Mouse (Mus musculus) inflammation-experienced regulatory T-cells, adult 6 months (primary cell): ENCODE results near the gene Pabpc4. TPM values are rescaled to one million over a fixed set of nuclear protein-coding genes. Genes with fewer than 3 reads are reported as not detected.
A peak's percentile ranks its signal among the peaks of the same experiment; 100 is the strongest.
"Not testable (repeated sequence)": the region's sequence is repeated elsewhere in the genome, so short reads cannot be mapped to it uniquely, and the experiment has no call there.

Experiments used
- ATAC-seq: one replicate; pipeline ENCODE4 v1.8.0; 2017
- polyA plus RNA-seq, 3 experiments: library from polyadenylated mRNA; unstranded; fragments of 100-300 nt; shearing (Covaris generic); gene quantifications; one replicate each; pipeline ENCODE4 v1.2.1; 2017

Gene Pabpc4
- polyA plus RNA-seq, 3 experiments from 2014 or later, result 13.5 to 18.7 (median 14.7) TPM

DNA sequence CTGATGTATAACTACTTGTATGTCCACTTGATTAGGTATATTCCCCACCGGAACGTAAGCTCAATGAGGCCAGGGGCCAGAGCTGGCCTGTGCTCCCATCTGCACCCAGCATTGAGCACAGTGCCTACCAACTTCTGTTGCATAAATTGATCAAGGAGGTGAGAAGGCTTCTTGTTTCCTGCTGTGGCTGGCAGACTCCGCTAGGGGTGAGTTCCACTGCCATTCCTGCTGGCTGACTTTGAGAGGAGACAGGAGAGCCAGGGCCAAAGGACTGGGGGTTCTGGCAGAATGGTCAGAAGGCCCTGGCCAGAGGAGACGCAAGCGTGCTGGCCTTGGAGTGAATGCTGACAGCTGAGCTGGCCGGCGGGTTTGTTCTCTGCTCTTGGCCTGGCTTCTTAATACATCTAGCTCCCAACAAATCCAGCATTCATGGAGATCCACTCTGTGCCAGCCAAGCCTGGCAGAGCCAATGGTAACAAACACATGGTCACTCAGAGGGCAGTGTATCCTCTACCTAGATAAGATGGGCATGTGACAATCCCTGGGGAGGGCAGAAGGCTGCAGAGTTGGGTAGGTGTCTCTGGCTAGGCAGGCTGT is 13.1 kb upstream of the Pabpc4 start:
- ATAC-seq, result no peak

DNA sequence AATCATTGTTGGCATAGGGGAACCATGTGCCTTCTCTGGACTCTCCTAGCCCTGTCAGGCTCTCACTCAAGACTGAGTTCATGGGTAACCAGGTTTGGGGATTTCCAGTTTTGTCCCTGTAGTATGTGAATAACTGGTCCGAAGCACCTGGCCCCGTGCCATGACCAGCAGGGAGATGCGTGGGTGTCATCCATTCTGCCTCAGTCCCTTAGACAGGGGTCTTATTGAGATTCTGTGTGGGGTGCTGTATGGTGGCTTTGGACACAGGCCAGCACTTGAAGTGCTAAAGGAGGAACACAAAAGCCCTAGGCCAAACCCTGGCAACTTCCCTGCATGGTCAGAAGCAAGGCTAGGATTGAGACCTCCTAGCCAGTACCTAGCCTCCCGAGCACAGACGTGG is 9.9 kb upstream of the Pabpc4 start:
- ATAC-seq, result no peak

DNA sequence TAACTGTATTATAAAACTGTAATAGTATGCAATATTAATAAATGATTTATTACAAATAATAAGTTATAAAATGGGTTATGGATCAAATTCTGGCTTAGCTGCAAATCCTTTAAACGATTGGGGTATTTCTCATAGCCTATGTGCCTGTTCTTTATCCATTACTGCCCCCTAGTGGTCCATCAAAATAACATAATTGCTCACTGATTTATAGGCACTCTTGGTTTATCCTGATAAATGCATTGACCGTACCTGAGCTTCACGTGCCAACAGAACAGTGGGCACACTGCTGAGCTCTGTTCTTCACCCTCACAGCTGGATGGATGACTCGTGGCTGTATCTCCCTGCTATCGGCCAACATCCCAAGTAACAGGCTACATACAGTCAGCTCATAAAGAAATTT is 7.5 kb upstream of the Pabpc4 start:
- no peak for ATAC-seq

DNA sequence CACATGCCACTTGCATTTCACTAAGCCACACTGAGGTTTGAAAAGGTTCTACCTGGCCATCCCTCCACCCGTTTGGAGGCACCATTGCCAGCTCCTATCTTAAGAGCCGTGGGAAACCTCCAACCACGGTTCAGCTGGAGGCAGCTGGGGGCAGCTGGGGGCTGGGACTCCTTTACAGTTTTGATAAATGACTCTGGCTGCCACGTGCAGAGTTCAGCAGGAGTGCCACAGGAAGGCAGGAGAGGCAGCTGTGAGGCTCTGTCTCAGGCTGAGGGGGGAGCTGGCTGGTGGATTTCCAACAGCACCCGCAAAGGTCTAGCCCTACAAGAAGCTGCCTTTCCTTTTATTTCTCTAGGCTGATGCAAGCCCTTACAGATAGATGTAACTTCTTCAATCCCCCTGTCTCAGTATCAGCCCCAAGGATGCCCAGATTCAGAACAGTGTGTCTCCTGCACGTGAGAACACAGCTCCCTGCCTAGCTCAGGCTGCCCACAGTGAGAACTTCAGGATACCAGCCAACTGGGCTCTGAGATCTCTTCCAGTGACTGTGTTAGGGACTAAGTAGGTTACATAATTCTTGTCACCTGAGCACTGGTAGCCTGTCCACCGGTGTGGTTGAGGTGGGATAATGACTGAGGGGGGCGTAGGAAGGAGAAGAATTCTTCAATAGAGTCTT is 1.9 kb upstream of the Pabpc4 start:
- no peak for ATAC-seq

DNA sequence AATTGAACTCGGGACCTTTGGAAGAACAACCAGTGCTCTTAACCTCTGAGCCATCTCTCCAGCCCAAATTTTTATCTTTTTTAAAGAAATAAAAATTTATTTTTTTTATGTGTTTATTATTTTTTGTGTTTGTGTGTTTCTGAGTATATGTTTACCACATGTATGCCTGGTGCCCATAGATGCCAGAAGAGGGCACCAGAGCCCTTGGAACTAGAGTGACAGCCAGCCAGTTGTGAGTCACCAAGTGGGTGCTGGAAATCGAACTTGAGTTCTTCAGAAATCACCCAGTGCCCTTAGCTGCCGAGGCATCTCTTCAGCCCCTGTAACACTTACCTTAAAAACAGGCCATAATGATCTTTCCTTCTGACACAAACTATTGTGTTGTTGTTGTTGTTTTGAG is 8.9 kb downstream of the Pabpc4 start:
- no peak for ATAC-seq

DNA sequence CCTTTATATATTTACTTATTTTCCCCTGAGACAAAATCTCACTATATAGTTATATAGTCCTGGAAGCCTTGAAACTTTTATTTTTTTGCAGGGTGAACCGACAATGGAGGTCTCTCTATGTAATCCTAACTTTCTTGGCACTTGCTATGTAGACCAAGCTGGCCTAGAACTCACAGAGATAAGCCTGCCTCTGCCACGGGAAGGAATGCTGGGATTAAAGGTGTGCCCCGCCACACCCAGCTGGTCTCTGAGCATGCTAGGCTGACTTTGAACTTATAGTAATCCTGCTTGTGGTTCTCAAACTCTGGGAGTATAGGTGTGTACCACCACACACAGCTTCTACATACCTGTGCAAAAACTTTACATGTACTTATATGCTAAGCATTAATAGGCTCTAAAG is 18.0 kb downstream of the Pabpc4 start:
- no peak for ATAC-seq

DNA sequence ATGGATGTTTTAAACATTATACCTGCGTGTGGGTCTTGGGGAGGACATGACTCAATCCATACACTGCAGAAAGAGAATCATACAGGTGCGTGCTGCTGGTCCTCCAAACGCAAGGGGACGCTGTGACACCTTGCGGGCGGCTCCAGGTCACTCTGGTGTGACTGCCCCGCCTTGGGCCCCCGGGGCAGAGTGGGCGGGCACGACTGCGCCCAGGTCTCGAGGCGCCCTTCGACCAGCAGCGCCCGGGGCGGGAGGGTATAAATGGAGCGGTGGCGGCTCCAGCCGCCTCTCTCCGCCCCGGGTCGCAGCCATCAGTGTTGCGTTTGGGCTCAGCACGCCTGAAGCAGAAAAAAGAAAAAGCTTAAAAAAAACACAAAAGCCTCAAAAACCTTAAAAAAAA is 20.3 kb downstream of the Pabpc4 start:
- peak; percentile 88 for ATAC-seq

DNA sequence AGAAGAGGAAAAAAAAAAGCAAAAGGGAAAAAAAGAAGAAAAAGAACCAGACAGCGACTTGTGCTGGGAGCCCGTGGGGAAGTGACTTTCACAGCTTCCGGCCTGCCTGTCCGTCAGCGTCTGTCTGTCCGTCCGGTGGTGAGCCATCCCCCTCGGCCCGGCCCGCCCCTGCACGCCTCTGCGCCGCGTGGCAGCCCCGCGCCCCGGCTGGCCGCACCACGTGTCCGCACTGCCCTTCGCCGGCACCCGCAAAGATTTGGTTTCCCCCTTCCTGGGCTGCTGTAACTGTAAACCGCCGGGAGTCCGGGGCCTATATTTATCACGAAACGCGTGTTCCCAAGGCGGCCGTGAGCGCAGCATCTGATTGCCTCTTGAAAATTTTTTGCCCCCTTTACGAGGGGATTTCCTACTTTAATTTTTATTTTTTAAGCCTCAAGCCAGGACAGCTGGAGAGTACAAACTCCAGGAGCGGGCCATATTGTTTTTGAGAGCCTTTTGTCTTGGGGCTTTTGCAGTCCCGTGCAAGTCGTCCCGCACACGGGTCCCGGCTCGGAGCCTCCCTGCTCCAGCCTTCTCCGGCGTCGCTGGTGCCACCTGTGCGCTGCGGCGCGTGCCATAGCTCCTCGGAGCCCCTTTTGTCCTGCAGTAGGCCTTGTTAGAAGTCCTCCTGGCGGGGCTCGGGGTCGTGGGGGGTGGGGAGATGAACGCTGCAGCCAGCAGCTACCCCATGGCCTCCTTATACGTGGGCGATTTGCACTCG is 20.9 kb downstream of the Pabpc4 start:
- peak; percentile 44 for ATAC-seq

DNA sequence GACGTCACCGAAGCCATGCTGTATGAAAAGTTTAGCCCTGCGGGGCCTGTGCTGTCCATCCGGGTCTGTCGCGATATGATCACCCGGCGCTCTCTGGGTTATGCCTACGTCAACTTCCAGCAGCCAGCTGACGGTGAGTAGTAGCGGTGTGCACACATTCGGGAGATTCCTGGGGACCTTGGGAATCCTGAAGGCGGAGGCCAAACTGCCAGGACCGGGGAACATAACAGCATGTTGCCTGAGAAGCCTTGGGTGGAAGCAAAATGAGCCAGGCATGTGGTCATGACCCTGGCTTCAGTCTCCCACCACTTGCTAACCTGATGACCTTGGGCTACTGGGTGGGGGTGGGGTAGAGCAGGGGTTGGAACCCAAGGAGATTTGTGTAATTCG is 21.5 kb downstream of the Pabpc4 start:
- not testable (repeated sequence) for ATAC-seq

DNA sequence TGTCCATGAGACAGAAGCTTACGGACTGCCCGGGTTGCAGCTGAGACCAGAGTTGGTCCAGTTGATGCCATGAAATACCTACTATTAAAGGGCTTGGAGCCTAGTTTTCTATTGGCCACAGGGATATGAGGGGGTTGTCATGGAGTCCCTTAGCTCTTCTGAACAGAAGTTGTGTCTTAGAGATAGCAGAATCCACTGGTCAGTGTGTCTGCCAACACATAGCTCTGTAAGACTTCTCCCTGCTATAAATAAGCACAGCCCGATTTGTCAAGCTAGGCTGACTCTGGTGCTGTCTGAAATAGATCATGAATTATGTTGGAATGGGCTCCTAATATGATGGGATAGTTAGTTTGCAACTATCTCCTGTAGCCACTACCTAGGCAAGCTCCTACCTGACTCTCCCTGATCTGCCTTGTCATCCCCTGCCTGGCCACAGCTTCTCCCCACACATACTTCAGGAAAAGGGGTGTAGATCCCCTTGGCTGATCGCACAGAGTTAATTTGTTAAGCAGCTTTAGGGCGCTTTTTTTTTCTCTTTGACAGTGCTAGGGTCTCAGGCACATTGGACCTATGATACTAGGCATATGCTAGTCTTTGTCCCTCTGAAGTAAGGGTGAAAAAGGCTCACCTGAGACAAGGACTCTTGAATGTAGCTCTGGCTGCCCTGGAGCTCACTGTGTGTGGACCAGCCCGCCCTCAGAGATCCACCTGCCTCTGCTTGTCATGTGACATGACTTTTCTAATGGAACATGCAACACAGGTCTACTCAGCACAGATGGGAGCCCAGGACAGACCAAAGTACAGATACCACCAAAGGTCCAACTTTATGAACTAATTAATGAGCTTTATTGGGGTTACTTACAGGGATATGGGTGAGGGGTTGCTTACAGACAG is 22.8 kb downstream of the Pabpc4 start:
- ATAC-seq, result no peak

DNA sequence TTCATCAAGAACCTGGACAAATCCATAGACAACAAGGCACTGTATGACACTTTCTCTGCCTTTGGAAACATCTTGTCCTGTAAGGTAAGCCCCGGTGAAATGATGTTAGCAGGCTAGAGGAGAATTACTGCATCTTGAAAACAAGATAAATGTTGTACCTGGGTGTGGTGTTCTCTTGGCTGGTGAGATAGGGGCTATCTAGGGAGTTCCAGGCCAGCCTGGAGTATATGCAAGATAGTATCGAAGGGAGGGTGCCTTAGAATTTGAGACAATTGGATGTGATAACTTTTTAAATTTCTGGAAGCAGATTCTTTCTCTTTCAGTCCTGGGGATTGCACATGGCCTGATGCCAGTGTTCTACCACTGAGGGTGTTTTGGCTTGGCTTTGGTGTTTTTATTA is 24.6 kb downstream of the Pabpc4 start:
- ATAC-seq, result no peak

DNA sequence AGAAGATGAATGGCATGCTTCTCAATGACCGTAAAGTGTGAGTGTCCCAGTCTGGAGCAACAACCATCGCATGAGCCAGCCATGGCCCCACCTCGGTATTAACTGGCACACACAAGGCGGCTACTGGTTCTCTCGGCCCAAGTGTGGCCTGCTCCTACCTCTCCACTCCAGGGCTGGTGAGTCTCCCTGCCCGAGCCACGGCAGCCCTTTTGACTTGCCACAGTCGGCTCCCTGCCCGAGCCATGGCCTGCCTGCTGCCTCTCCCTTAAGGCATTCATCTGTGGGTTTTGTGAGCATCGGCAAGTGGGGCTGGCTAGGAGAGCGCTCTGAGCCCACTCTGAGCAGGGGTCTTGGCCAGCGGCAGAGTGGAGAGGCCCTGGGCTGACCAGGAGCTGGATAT is 26.9 kb downstream of the Pabpc4 start:
- ATAC-seq, result no peak

DNA sequence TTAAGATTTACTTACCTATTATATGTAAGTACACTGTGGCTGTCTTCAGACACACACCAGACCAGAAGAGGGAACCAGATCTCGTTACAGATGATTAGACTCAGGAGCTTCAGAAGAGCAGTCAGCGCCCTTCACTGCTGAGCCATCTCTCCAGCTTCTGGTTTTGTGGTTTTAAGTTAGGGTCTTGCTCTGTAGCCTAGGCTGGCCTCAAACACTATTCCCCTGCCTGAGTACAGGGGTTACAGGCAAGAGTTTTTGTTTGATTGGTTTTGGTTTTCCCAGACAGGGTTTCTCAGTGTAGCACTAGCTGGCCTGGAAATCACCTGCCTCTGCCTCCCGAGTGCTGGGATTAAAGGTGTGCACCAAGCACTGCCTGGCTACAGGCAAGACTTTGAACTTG is 30.2 kb downstream of the Pabpc4 start:
- no peak for ATAC-seq

DNA sequence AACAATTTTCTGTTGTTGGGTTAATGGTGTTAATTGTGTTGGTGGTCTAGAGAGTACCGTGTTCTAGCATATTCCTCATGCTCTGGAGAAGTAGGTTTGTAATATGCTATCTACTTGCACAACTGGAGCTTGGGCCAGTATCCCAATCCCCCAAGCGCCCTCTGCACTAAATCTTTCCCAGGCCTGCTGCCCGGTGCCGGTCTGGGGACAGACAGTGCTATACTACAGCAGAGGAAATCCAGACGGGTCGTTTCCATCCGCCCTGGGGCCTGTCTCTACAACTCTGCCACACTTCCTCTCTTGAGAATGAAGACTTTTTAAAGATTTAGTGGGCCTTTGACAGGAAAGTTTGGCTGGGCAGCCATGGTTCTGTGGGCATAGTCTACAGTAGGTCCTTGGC is 30.8 kb downstream of the Pabpc4 start:
- no peak for ATAC-seq

DNA sequence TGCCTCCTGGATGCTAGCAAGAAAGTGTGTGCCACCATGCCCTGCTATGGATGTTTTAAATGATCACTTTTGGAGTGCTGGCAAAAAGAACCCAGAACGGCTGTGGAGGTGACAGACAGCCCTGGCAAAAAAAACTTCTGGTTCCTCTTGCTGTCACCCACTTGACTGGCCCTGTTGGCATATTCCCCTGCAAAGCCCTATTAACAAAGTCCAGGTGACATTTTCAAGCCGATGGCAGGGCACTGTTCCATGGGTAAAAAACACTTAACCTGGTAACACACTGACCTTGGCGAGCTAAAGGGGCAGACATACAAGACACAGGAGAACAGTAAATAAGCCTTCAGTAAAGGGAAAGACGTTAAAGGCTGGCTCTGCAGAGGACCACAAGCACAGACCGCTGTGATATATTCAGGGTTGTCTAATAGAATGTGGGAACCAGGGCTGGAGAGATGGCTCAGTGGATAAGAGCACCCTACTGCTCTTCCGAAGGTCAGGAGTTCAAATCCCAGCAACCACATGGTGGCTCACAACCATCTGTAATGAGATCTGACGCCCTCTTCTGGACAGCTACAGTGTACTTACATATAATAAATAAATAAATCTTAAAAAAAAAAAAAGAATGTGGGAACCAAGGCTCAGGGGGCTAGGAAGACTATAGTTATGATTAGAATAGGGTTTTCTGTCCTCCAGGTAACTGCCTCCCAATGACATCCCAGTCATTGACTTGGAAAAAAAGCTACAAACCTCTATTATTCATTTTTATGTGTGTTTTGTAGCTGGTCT is 31.7 kb downstream of the Pabpc4 start:
- no peak for ATAC-seq

DNA sequence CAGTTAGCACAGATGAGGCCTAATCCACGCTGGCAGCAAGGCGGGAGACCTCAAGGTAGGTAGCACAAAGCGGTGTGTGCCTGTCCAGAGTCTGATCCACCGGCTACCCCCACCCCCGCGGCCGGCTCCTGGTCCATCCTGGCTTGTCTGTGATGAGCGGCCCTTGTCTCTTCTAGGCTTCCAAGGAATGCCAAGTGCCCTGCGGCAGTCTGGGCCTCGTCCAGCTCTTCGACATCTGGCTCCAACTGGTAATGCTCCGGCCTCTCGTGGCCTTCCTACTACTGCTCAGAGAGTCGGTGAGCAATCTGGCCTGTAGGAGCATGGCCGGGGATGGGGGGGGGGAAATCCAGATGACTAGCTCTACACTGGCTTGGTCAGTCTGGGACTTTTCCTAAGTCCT is 32.9 kb downstream of the Pabpc4 start:
- ATAC-seq, result not testable (repeated sequence)

DNA sequence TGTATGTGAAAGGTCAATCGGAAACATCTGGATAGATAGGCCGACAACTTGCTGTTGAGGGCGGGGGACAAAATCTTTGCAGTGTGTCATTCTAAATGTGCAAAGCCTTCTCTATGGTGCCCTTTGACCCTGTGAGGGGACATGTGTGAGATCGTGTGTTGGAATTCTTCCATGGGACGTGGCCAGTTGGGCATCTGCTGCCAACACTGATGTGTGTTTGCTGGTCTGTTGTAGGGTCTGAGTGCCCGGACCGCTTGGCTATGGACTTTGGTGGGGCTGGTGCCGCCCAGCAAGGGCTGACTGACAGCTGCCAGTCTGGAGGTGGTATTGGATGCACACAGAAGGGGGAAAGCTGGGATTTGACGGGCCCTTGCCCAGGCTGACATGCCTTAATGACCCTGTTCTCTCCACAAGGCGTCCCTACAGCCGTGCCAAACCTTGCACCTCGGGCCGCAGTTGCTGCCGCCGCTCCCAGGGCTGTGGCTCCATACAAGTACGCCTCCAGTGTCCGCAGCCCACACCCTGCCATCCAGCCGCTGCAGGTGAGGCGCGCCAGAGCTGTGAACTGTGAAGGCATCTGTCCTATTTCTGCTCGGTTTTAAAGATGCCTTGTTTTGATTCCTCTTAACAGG is 33.5 kb downstream of the Pabpc4 start:
- no peak for ATAC-seq

DNA sequence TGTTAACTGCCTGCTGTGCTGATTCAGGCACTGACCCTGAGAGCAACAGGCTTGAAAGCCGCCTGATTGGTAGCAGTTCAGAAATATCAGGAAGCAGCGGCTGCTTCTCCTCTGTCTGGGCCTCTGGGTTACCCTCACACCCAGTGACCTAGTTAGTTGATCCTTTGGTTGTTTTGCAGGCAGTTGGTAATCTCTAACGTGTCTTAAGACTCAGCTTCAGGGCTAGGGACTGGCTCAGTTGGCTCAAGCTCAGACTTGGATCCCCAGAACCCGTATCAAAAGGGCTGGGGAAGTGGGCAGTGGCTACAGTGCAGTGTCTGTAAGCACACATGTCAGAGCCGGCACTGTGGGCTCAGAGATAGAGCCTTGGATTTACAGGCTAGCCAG is 34.0 kb downstream of the Pabpc4 start:
- no peak for ATAC-seq

DNA sequence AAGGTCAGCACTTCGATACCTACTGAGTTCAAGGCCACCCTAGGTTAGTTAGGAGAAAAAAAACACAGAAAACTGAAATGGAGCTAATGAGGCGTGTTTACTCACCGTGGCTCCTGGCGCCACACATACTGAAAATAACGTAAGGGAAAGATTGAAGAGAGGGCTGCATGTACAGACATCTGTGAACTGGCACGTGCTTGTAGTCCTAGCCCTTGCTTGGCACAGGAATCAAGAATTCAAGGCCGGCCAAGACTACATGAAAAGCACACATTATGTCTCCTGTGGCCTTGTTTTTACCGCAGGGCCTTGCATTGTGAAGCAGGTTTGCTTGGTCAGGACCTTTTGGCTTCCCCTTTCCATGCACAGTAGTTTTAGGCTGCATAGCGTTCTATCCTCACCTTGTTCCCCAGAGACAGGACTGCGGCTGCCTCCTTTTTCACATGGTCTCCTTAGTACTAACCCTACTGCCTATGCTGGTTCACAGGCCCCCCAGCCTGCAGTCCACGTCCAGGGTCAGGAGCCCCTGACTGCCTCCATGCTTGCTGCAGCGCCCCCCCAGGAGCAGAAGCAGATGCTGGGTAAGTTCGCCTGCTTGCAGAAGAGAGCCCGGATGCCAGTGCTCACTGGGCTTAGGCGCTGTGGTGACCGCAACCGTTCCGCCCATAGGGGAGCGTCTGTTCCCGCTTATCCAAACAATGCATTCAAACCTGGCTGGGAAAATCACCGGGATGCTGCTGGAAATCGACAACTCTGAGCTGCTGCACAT is 35.2 kb downstream of the Pabpc4 start:
- no peak for ATAC-seq

DNA sequence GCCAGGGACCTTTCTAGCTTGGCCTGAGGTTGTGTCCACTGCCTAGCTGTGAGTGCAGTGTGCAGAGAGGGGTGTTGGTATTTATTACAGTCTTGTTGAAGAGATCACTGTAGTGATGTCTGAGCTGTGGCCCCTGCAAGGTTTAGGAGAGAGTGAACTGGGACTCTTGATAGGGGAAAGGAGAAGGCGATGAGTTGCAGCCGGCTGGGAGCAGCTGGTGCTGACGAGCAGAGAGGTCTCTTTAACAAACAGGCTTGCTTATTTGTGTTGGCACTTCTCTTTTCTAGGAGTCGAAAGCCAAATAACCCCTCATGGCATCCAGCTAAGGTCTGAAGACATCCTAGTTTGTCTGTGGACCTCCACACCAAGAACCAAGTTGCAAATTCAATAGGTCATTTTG is 36.1 kb downstream of the Pabpc4 start:
- ATAC-seq, result no peak
